Mouse (Mus musculus): ENCODE data around the gene Gcn1l1. TPM values are rescaled to one million over a fixed set of nuclear protein-coding genes. Genes with fewer than 3 reads are reported as not detected.

Gene Gcn1l1
- total and polyA plus RNA-seq, 3 experiments: 88.2 to 123 (median 93.8) TPM

DNA sequence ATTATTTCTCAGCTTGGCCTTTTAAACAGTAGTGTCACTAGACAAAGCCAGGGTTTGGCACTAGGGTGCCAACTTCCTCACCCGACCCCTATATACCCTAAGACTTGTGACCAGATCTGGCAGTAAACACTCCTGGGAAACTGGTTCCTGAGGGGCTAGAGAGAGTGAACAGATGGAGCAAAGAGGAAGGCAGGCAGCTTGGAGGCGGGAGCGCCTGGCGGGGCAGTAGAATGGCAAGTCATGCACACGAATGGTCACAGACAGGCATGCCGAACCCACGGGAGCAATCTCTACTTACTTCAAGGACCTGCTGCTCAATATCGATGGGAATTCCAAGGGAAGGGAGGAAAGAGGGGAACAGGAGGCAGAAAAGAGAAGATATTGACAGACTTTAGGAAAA, 106.8 kb downstream of the Gcn1l1 start:
- no peak for TF ChIP-seq ETS1 (IDR thresholded peaks at IDR 0.05; ENCODE audit: low read depth, low read length)
- TF ChIP-seq MAX (IDR thresholded peaks at IDR 0.05; ENCODE audit: low read length): no peak
- no peak for TF ChIP-seq NRF1 (IDR thresholded peaks at IDR 0.05; ENCODE audit: insufficient read depth, low read depth, low read length, poor library complexity, severe bottlenecking)
- no peak for TF ChIP-seq RAD21 (IDR thresholded peaks at IDR 0.05; ENCODE audit: low read depth, low read length)
- TF ChIP-seq MAFK (IDR thresholded peaks at IDR 0.05; ENCODE audit: borderline replicate concordance, low read depth, low read length): no peak
- TF ChIP-seq MYC (IDR thresholded peaks at IDR 0.05; ENCODE audit: low read depth, low read length): no peak
- no peak for TF ChIP-seq BHLHE40 (IDR thresholded peaks at IDR 0.05; ENCODE audit: borderline replicate concordance, low read depth, low read length)
- Histone ChIP-seq H3K4me1 (ENCODE audit: control insufficient read depth in 1 of 2, insufficient read depth in 2 of 2, low read length in 2 of 2) (no peaks in the 10 kb centered on the region), H3K79me2 (ENCODE audit: control insufficient read depth, insufficient read depth, low read length, poor library complexity) (no peaks in the 10 kb centered on the region), H3K36me3 (ENCODE audit: control insufficient read depth in 1 of 2, insufficient read depth in 2 of 2, low read length in 2 of 2) (no peaks in the 10 kb centered on the region), H3K4me3 (ENCODE audit: control insufficient read depth in 1 of 2, insufficient read depth in 1 of 2, low read depth in 2 of 2, low read length in 2 of 2) (no peak overlapping the region), H3K27ac (ENCODE audit: control insufficient read depth, low read depth, low read length) (no peak overlapping the region), H3K9ac (ENCODE audit: control insufficient read depth, low read depth, low read length, poor library complexity, severe bottlenecking) (no peak overlapping the region), H3K9me3 (replicated peaks; ENCODE audit: insufficient read depth, low read length) (no peaks in the 10 kb centered on the region), H3K27me3 (ENCODE audit: control insufficient read depth in 1 of 2, insufficient read depth in 2 of 2, low read length in 2 of 2) (no peaks in the 10 kb centered on the region)
- no peak for DNase-seq (ENCODE audit: low read depth, low spot score)

Other genes starting within 250 kb of the Gcn1l1 start
- 80.0 and 98.0 TPM in 2 replicates for gene Srsf9, start 238.1 kb upstream of the Gcn1l1 start, total RNA-seq (2012; rRNA removed)
- 100 to 1,000 TPM in 1 of 2 experiments, not detected in 1; 170 TPM for gene Srsf9, start 238.1 kb upstream of the Gcn1l1 start, polyA plus RNA-seq (2012; ENCODE audit: insufficient read depth in 1 of 2, insufficient read length in 2 of 2, low read depth in 1 of 2, low replicate concordance in 2 of 2, missing spikeins in 1 of 2)
- 6.3 and 6.5 TPM in 2 replicates for gene Gatc, start 224.1 kb upstream of the Gcn1l1 start, total RNA-seq (2012; rRNA removed)
- 10 to 100 TPM in 1 of 2 experiments, not detected in 1; 32.2 TPM for gene Gatc, start 224.1 kb upstream of the Gcn1l1 start, polyA plus RNA-seq (2012; ENCODE audit: insufficient read depth in 1 of 2, insufficient read length in 2 of 2, low read depth in 1 of 2, low replicate concordance in 2 of 2, missing spikeins in 1 of 2)
- gene Triap1, start 224.0 kb upstream of the Gcn1l1 start, total RNA-seq (2012; rRNA removed): 50.8 and 63.2 TPM in 2 replicates
- gene Triap1, start 224.0 kb upstream of the Gcn1l1 start, polyA plus RNA-seq (2012; ENCODE audit: insufficient read depth in 1 of 2, insufficient read length in 2 of 2, low read depth in 1 of 2, low replicate concordance in 2 of 2, missing spikeins in 1 of 2): 10 to 100 TPM in 1 of 2 experiments, not detected in 1; 59.2 TPM
- gene Cox6a1, start 216.3 kb upstream of the Gcn1l1 start, total RNA-seq (2012; rRNA removed): 725 and 749 TPM in 2 replicates
- gene Cox6a1, start 216.3 kb upstream of the Gcn1l1 start, polyA plus RNA-seq (2012; ENCODE audit: insufficient read depth in 1 of 2, insufficient read length in 2 of 2, low read depth in 1 of 2, low replicate concordance in 2 of 2, missing spikeins in 1 of 2): 1,000 to 10,000 TPM in 1 of 2 experiments, 100 to 1,000 TPM in 1; 328 to 1,215 TPM
- 3.1 and 3.5 TPM in 2 replicates for gene Msi1, start 135.7 kb upstream of the Gcn1l1 start, total RNA-seq (2012; rRNA removed)
- 1 to 10 TPM in 1 of 2 experiments, not detected in 1; 5.7 TPM for gene Msi1, start 135.7 kb upstream of the Gcn1l1 start, polyA plus RNA-seq (2012; ENCODE audit: insufficient read depth in 1 of 2, insufficient read length in 2 of 2, low read depth in 1 of 2, low replicate concordance in 2 of 2, missing spikeins in 1 of 2)
- 0.58 and 0.92 TPM in 2 replicates for gene Pla2g1b, start 99.0 kb upstream of the Gcn1l1 start, total RNA-seq (2012; rRNA removed)
- gene Pla2g1b, start 99.0 kb upstream of the Gcn1l1 start, polyA plus RNA-seq (2012; ENCODE audit: insufficient read depth in 1 of 2, insufficient read length in 2 of 2, low read depth in 1 of 2, low replicate concordance in 2 of 2, missing spikeins in 1 of 2): 1 to 10 TPM in 1 of 2 experiments, not detected in 1; 6.6 TPM
- 7.6 and 9.2 TPM in 2 replicates for gene Sirt4, start 80.5 kb upstream of the Gcn1l1 start, total RNA-seq (2012; rRNA removed)
- gene Sirt4, start 80.5 kb upstream of the Gcn1l1 start, polyA plus RNA-seq (2012; ENCODE audit: insufficient read depth in 1 of 2, insufficient read length in 2 of 2, low read depth in 1 of 2, low replicate concordance in 2 of 2, missing spikeins in 1 of 2): 10 to 100 TPM in 1 of 2 experiments, not detected in 1; 10.3 TPM
- gene Pxn, start 58.6 kb upstream of the Gcn1l1 start, total RNA-seq (2012; rRNA removed): 12.7 and 15.2 TPM in 2 replicates
- 100 to 1,000 TPM in 1 of 2 experiments, 10 to 100 TPM in 1; 29.2 to 167 TPM for gene Pxn, start 58.6 kb upstream of the Gcn1l1 start, polyA plus RNA-seq (2012; ENCODE audit: insufficient read depth in 1 of 2, insufficient read length in 2 of 2, low read depth in 1 of 2, low replicate concordance in 2 of 2, missing spikeins in 1 of 2)
- gene Rplp0, start 5.8 kb upstream of the Gcn1l1 start, total RNA-seq (2012; rRNA removed): 2,878 and 3,028 TPM in 2 replicates
- 1,000 to 10,000 TPM; 3,294 to 4,164 TPM for gene Rplp0, start 5.8 kb upstream of the Gcn1l1 start, polyA plus RNA-seq (2012; ENCODE audit: insufficient read depth in 1 of 2, insufficient read length in 2 of 2, low read depth in 1 of 2, low replicate concordance in 2 of 2, missing spikeins in 1 of 2)
- gene Rab35, start 66.7 kb downstream of the Gcn1l1 start, total RNA-seq (2012; rRNA removed): 62.1 and 66.9 TPM in 2 replicates
- gene Rab35, start 66.7 kb downstream of the Gcn1l1 start, polyA plus RNA-seq (2012; ENCODE audit: insufficient read depth in 1 of 2, insufficient read length in 2 of 2, low read depth in 1 of 2, low replicate concordance in 2 of 2, missing spikeins in 1 of 2): 100 to 1,000 TPM in 1 of 2 experiments, not detected in 1; 113 TPM
- 3.5 and 4.2 TPM in 2 replicates for gene Bicdl1, start 166.4 kb downstream of the Gcn1l1 start, total RNA-seq (2012; rRNA removed)
- 10 to 100 TPM in 1 of 2 experiments, not detected in 1; 13.4 TPM for gene Bicdl1, start 166.4 kb downstream of the Gcn1l1 start, polyA plus RNA-seq (2012; ENCODE audit: insufficient read depth in 1 of 2, insufficient read length in 2 of 2, low read depth in 1 of 2, low replicate concordance in 2 of 2, missing spikeins in 1 of 2)